Mouse (Mus musculus) kidney, embryonic 16.5 days (tissue): ENCODE results near the gene Stag1. TPM values are rescaled to one million over a fixed set of nuclear protein-coding genes. Genes with fewer than 3 reads are reported as not detected.

ENCODE experiments used
- ATAC-seq: fragments of 200-750 bp; cut with Nextera tagmentation; 2 replicates; pipeline ENCODE4 v1.8.0; 2017; ENCODE audit warnings: moderate TSS enrichment; ENCODE audit not compliant: low FRiP score, low TSS enrichment
- H3K27ac ChIP-seq: fragments of 300-500 bp; sonication (generic); 2 replicates; pipeline ENCODE4 v1.5.1; 2014; ENCODE audit warnings: low read length
- H3K27me3 ChIP-seq: fragments of 300-500 bp; sonication (generic); 2 replicates; pipeline ENCODE4 v1.6.1; 2014; ENCODE audit warnings: low read length, control low read depth, mixed read lengths; ENCODE audit not compliant: insufficient read depth
- H3K36me3 ChIP-seq: fragments of 300-500 bp; sonication (generic); 2 replicates; pipeline ENCODE4 v1.6.1; 2014; ENCODE audit warnings: low read length, control low read depth, mixed read lengths; ENCODE audit not compliant: insufficient read depth
- H3K4me1 ChIP-seq: fragments of 300-500 bp; sonication (generic); 2 replicates; pipeline ENCODE4 v1.6.1; 2014; ENCODE audit warnings: low read length, control low read depth, mixed read lengths; ENCODE audit not compliant: insufficient read depth
- H3K4me2 ChIP-seq: fragments of 300-500 bp; sonication (generic); replicated peaks from 2 replicates; pipeline ENCODE4 v1.6.1; 2014; ENCODE audit warnings: low read depth, low read length
- H3K4me3 ChIP-seq: fragments of 300-500 bp; sonication (generic); 2 replicates; pipeline ENCODE4 v1.5.1; 2014; ENCODE audit warnings: mild to moderate bottlenecking, low read length
- H3K9ac ChIP-seq: fragments of 300-500 bp; sonication (generic); replicated peaks from 2 replicates; pipeline ENCODE4 v1.6.1; 2014; ENCODE audit warnings: low read length
- H3K9me3 ChIP-seq: fragments of 300-500 bp; sonication (generic); 2 replicates; pipeline ENCODE4 v1.6.1; 2016; ENCODE audit warnings: low read length, control low read depth
- WGBS: fragments of 180-500 bp; shearing (Covaris S2); extraction: QIAGEN DNeasy Blood & Tissue Kit; methylation state at CpG from one replicate; pipeline ENCODE4 v1.1.7; 2014; 5-methylcytosine and 5-hydroxymethylcytosine counted together
- polyA plus RNA-seq: library from polyadenylated mRNA; unstranded; fragments of >200 nt; fragmentation: Nextera tagmentation; extraction: Ambion mirVana; gene quantifications from 2 replicates; pipeline ENCODE4 v1.2.1, GENCODE M21; 2015

Stag1 gene
- polyA plus RNA-seq, 1 experiment from 2014 or later = 32.1 TPM

GRCm38 (mm10) chr9:100997138-100997537 is 399.5 kb downstream of the Stag1 start:
- peaks cover 30% of the 10 kb centered on the region for H3K36me3 ChIP-seq
- no peak overlapping the region for H3K9ac ChIP-seq
- peaks cover 5% of the 10 kb centered on the region; the same call in 1 of the 2 replicates for H3K9me3 ChIP-seq
- no peak overlapping the region for H3K4me3 ChIP-seq
- no peak overlapping the region for H3K27ac ChIP-seq
- 91% methylated on average over 2 of the region's 2 CpGs for WGBS
- H3K4me1 ChIP-seq = 0 out of 2 replicates have a peak, but pooled peaks cover 5% of the 10 kb centered on the region
- no peak overlapping the region for H3K4me2 ChIP-seq
- H3K27me3 ChIP-seq = no peaks in the 10 kb centered on the region
- ATAC-seq = no peak

- no peak for ATAC-seq
- 95% methylated on average over 4 of the region's 4 CpGs for WGBS
- H3K9me3 ChIP-seq = peaks cover 10% of the 10 kb centered on the region
Measured at GRCm38 (mm10) chr9:101002053-101002452, 404.5 kb downstream of the Stag1 start.

GRCm38 (mm10) chr9:101002841-101003240 is 405.2 kb downstream of the Stag1 start:
- no peak for ATAC-seq
- Histone ChIP-seq H3K27ac (no peak overlapping the region), H3K4me3 (no peak overlapping the region), H3K9ac (no peak overlapping the region), H3K9me3 (peaks cover 10% of the 10 kb centered on the region), H3K4me1 (0 out of 2 replicates have a peak, but pooled peaks cover 4% of the 10 kb centered on the region), H3K27me3 (no peaks in the 10 kb centered on the region), H3K36me3 (peaks cover 29% of the 10 kb centered on the region), H3K4me2 (no peak overlapping the region)
- WGBS = 97% methylated on average over 8 of the region's 8 CpGs

More at GRCm38 (mm10) chr9:101002053-101002452, 404.5 kb downstream of the Stag1 start:
- H3K4me1 ChIP-seq = 0 out of 2 replicates have a peak, but pooled peaks cover 4% of the 10 kb centered on the region
- no peak overlapping the region for H3K4me3 ChIP-seq
- no peaks in the 10 kb centered on the region for H3K27me3 ChIP-seq
- H3K9ac ChIP-seq = no peak overlapping the region
- H3K4me2 ChIP-seq = no peak overlapping the region
- H3K27ac ChIP-seq = no peak overlapping the region
- peaks cover 29% of the 10 kb centered on the region for H3K36me3 ChIP-seq

- no peak for ATAC-seq
- no peak overlapping the region for H3K4me2 ChIP-seq
- H3K4me1 ChIP-seq = 0 out of 2 replicates have a peak, but pooled peaks cover 4% of the 10 kb centered on the region
- H3K9me3 ChIP-seq = peaks cover 10% of the 10 kb centered on the region
- H3K4me3 ChIP-seq = no peak overlapping the region
- H3K9ac ChIP-seq = no peak overlapping the region
- no peaks in the 10 kb centered on the region for H3K27me3 ChIP-seq
- peaks cover 26% of the 10 kb centered on the region for H3K36me3 ChIP-seq
- H3K27ac ChIP-seq = no peak overlapping the region
- WGBS = 87% methylated on average over 5 of the region's 5 CpGs
Measured at GRCm38 (mm10) chr9:101003302-101003701, 405.7 kb downstream of the Stag1 start.

GRCm38 (mm10) chr9:101005866-101006265 is 408.3 kb downstream of the Stag1 start:
- H3K27ac ChIP-seq = no peak overlapping the region
- no peak overlapping the region for H3K9ac ChIP-seq
- H3K36me3 ChIP-seq = peaks cover 16% of the 10 kb centered on the region
- H3K4me1 ChIP-seq = 0 out of 2 replicates have a peak, but pooled peaks cover 4% of the 10 kb centered on the region
- H3K27me3 ChIP-seq = no peaks in the 10 kb centered on the region
- 44% methylated on average over 4 of the region's 4 CpGs for WGBS
- no peak overlapping the region for H3K4me3 ChIP-seq
- H3K9me3 ChIP-seq = peaks cover 10% of the 10 kb centered on the region
- ATAC-seq = no peak
- H3K4me2 ChIP-seq = no peak overlapping the region

Other genes starting within 250 kb of the Stag1 start
- gene Il20rb, start 111.0 kb upstream of the Stag1 start, polyA plus RNA-seq = 0.75 and 1.1 TPM in 2 replicates
- gene Nck1, start 51.7 kb upstream of the Stag1 start, polyA plus RNA-seq = 79.2 and 81.6 TPM in 2 replicates
- gene Slc35g2, start 26.7 kb upstream of the Stag1 start, polyA plus RNA-seq = 5.6 and 6.0 TPM in 2 replicates